Mouse (Mus musculus) heart, adult 18-20 months (tissue): ENCODE results near the gene Zfp36l1. TPM values are rescaled to one million over a fixed set of nuclear protein-coding genes. Genes with fewer than 3 reads are reported as not detected.
A peak's percentile ranks its signal among the peaks of the same experiment; 100 is the strongest.

ENCODE experiments used
- DNase-seq, 2 experiments: peaks; one replicate each; pipeline ENCODE4 v3.0.0; 2021 to 2022; ENCODE audit warnings: mixed read lengths in 1 of 2
- long read RNA-seq, 2 experiments: library from polyadenylated mRNA; stranded (forward); transcript quantifications; one replicate each; pipeline ENCODE4 v2.0.0; 2021
- total RNA-seq, 2 experiments: library from RNA; stranded (reverse); gene quantifications; 2 replicates each; pipeline ENCODE4 v1.2.3; 2021

Zfp36l1 gene
- total RNA-seq, result 10 to 100 TPM; 84.9 to 91.1 TPM
- long read RNA-seq, experiment 1, partial matches to known transcripts, result 0 of 16 reads
- long read RNA-seq, experiment 1, other reads (novel, unspliced or antisense), result 13 of 16 reads
- long read RNA-seq, experiment 2, partial matches to known transcripts, result 1 of 9 reads
- long read RNA-seq, experiment 2, other reads (novel, unspliced or antisense), result 7 of 9 reads

GRCm38 (mm10) chr12:80112852-80113551, at the start of gene Zfp36l1:
Gene Zfp36l1 (minus strand): TSS chr12:80113013.
- peak; percentile 97 to 99 for DNase-seq

GRCm38 (mm10) chr12:80162448-80162847, 49.6 kb upstream of the Zfp36l1 start:
- no peak for DNase-seq

DNA sequence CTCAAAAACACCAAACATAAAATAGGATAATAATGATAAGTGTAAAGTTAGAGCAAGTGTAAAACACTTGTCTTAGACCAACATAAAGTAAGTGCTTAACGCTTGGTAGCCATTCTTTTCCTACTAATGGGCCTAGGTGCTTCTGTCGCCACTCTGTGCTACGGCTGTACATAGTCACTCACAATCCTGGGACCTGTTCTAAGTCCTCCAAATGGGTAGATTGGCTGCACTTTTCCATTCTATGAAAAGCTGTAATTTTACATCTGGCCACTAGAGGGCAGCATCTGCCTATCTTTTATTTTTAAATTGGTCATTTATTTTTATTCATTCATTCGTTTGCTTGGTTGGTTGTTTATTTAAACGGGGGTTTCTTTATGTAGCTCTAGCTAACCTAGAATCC, 44.9 kb upstream of the Zfp36l1 start:
- peak in 1 of 2 experiments; percentile 43 for DNase-seq

DNA sequence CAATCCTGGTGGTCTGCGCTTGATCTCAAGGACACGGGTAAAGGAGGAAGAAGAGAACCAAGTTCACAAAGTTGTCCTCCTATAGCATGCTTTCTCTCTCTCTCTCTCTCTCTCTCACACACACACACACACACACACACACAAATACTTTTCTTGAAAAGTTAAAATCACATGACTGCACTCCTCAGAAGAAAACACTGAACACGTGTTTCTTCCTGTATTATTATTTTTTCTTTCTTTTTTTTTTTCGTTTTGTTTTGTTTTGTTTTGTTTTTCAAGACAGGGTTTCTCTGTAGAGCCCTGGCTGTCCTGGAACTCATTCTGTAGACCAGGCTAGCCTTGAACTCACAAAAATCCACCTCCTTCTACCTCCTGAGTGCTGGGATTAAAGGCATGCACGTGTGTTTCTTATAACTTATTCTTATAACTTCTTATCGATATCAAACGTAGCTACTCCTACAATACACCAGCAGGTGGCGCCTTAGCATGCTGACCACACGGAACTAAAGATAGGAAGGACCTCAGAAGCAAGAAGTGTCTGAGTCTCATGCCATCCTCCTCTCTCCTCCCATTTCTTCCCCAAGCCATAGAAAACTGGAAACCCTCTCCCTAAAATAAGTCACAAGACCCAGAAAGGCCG, 41.0 kb upstream of the Zfp36l1 start:
- DNase-seq, result peak in 1 of 2 experiments; percentile 75

- no peak for DNase-seq
Observed at GRCm38 (mm10) chr12:80153078-80153477, 40.3 kb upstream of the Zfp36l1 start.

- DNase-seq, result no peak
Observed at GRCm38 (mm10) chr12:80151821-80152220, 39.0 kb upstream of the Zfp36l1 start.

- DNase-seq, result no peak
Observed at GRCm38 (mm10) chr12:80150624-80151023, 37.8 kb upstream of the Zfp36l1 start.

DNA sequence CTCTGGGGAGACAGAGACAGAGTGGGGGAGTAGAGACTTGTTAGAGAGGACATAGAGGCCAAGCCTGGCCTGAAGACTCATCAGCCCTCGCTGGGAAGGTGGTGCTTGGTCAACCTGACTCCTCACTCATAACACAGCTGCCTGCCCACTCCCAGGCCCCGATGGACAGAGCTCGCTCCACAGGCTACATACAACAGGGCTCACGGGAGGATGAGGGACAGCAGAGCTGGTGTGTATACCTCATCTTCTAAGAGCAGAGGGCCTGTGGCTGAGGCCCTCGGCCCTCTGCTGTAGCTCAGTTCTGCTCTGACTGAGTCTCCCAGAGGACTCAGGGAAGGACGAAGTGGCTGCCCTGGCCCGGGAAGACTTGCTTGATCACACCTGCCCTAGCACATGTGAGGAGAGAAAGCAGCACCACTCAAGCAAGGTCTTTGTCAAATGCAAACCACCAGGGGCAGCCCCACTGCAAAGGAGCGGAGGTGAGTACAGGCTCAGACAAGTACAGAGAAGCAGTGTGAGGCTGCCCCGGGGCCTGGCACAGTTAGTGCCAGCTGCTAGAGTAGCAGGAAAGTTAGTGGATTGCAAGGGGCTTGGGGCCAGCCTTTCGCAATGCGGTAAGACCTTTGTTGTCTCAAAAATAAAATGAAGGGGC, 34.9 kb upstream of the Zfp36l1 start:
- DNase-seq, result no peak

DNA sequence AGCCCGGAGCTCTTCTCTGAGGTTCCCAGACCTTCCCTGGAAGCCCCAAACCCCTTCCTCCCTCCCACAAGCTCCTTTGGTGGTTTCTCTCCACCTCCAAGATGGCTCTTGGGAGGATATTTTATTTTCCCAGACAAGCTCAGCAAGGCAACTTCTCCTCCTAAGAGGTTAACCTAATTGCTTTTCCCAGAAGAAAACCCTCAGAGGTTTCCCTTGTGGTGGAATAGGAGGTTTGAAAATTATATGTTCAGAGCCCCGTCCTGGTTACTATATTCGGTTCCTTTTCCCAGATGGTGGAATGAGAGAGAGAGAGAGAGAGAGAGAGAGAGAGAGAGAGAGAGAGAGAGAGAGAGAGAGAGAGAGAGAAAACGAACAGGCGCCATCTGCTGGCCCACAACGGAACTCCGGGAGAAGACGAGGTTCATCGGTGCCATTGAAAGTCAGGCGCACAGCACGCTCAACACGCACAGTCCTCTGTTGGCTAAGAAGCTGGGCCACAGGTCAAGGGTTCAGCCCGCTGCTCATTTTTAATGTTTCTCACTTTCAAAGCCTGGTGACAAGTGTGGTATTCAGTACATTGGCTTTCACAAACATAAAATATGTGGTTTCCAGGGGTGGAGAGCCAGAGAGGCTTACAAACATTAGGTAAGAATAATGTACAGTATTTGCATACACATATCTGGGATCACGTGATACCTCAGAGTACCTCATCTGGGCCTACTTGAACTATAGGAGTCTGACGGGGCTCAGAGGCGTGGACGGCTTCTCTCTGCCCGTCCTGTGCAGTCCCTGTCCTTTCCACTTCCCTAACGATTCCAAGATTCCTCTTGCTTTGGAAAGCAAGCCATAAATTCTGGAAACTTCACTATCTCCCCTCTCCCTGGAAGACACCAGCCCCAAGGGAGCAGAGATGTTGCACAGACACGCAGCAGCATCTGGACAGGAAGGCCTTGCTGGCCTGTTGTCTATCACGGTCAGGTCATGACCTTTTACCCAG, 33.7 kb upstream of the Zfp36l1 start:
- DNase-seq, result peak; percentile 64 to 84

GRCm38 (mm10) chr12:80145365-80145764, 32.6 kb upstream of the Zfp36l1 start:
- no peak for DNase-seq

GRCm38 (mm10) chr12:80144846-80145245, 32.0 kb upstream of the Zfp36l1 start:
- DNase-seq, result no peak

DNA sequence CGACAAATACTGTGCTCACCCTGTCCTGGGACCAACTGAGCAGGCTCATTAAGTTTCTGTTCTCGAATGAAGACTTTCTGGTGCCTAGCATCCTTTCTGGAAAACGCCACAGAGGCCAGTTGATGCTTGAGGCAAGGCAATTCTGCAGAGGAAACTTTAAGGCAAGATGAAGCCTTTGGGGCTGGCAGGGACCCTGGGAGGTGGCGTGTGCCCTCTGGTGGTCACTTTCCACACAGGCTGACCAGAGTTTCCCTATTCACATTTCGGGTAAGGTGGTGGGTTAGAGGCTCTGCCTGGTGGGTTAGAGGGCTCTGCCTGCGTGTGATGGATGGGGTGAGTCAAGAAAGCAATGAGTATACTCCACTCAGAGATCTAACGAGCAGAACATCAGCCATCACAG, 28.7 kb upstream of the Zfp36l1 start:
- DNase-seq, result peak; percentile 45 to 79

DNA sequence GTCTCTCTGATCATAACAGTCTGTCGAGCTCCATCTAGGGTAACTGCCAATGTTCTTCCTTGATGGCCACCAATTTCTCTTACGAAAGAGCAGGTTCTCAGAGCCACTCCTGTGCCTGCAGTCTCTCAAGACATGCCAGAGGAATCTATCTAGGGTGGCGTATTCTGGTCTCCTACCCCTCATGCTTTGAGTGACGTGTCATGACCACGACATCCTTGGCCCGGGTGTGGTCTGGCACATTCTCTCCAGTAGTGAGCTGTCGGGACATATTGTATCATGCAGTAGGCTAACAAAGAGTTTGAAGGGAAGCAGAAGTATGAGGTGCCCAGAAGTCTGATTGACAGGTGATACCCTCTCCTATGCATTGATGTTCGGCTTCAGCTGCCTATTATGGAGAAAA, 28.2 kb upstream of the Zfp36l1 start:
- DNase-seq, result no peak

DNA sequence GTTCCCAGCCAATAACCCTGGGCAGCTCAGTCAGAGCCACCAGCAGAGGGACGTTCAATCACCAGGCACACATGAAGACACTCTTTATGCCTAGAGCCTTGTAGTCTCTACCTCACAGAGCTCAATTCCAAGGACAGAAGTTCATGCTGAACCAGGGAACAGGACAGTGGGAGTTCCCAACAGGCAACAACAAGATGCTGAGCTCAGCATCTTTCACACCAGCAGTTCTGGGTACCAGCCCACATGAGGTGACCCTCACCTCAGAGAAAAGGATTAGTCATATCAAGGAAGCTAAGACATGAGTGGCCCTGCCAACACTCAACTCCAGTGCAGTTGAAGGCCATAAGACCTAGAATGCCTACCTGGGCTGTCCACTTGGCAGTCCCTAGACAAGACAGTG, 24.9 kb upstream of the Zfp36l1 start:
- no peak for DNase-seq

DNA sequence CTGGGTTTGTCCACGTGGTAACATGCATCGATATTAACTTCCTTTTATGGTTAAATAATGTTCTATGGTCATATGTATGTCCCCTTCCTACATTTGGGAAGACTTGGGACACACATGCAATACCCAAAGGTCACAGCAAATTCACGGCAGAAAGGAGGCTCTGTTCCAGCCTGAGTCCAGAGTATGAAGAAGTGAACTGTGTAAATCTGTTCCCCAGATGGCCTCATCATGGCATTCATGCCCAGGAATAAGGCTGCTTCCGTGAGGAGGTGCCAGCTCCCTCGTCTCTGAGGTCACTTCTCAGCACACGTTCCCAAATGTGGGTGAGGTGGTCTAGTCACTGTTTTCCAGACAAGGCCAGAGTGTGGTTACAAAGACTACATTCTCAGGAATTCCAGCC, 24.4 kb upstream of the Zfp36l1 start:
- no peak for DNase-seq

DNA sequence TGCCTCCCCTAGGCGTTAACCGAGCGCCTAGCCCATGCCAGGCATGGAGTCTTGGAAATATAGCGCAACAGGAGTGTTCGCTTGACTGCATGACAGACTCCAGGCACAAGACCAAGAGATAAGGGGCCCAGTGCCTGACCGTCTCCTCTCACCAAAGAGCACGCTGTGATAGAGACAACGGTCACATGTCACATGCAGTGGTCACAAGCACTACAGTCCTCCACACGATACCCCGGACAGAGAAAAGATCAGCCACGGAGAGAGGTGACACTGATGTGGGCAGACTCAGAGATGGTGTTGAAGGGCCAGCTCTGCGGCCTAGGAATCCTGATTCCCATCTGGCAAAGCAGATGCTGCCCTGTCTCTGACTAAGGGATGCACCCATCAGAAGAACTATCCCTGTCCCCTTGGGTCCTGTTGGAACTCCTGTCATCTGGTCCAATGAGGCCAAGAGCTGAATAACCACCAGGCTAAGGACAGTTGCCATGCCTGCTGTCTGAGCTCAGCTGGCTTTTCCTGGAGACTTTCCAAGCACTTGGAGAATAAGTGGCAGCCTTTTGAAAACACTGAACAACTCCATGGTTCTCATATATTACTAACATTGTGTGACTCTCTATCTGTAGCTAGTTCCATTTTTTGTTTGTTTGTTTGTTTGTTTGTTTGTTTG, 23.6 kb upstream of the Zfp36l1 start:
- DNase-seq, result peak; percentile 73 to 80

- DNase-seq, result no peak
Observed at GRCm38 (mm10) chr12:80135173-80135572, 22.4 kb upstream of the Zfp36l1 start.

GRCm38 (mm10) chr12:80133011-80133545, 20.3 kb upstream of the Zfp36l1 start:
- no peak for DNase-seq

GRCm38 (mm10) chr12:80132250-80133003, 19.6 kb upstream of the Zfp36l1 start:
- DNase-seq, result peak; percentile 91 to 94
